In genomic region chr1:156520136-156520780, GRCm38 (mm10) we compare ENCODE assay signal across 26 mouse cellular contexts. TPM values are rescaled to one million over a fixed set of nuclear protein-coding genes. Genes with fewer than 3 reads are reported as not detected.
DNase-seq lines count a peak whose midpoint lies in the region; ATAC-seq and TF ChIP-seq lines count a peak whose summit lies in the region.
"Had no signal": no experiment of that assay in that cellular context is flagged by ENCODE, and none has a peak within 500 bp of the region (broad histone marks: within the 10 kb centered on the region; RNA-seq: fewer than 3 reads in every experiment).

No protein-coding gene starts in this region.

- intact Hi-C loops in left cerebral cortex, adult 2 months (cut with DNase I), result no loop called here

- peak; percentile 51; the same call in 1 of the 2 replicates for ATAC-seq in stomach, embryonic 14.5 days (ENCODE audit: insufficient number of reproducible peaks, insufficient read depth, low FRiP score, low read depth)
- ATAC-seq: forebrain, embryonic 15.5 days; midbrain, embryonic 16.5 days had no signal

- no peaks in the 10 kb centered on the region for H3K9me3 ChIP-seq in stomach, embryonic 14.5 days (ENCODE audit: control insufficient read depth, low read depth, low read length)
- H3K9me3 ChIP-seq: embryonic facial prominence, embryonic 13.5 days; forebrain, embryonic 10.5 days; forebrain, embryonic 15.5 days; G1E; heart, embryonic 13.5 days; hindbrain, embryonic 15.5 days; limb, embryonic 13.5 days; liver, embryonic 13.5 days; lung, embryonic 15.5 days; neural tube, embryonic 12.5 days had no signal

- DNase-seq in adrenal gland, adult 2 months, result peak; percentile 13
- DNase-seq in adrenal gland, postnatal 25 days, result no peak
- peak; percentile 35 for DNase-seq in ovary, adult 18-20 months (ENCODE audit: low spot score)
- DNase-seq in ovary, postnatal 14 days (ENCODE audit: low spot score), result no peak
- DNase-seq in left cerebral cortex, adult 2 months (ENCODE audit: extremely low spot score in 1 of 2, low spot score in 2 of 2), result no peak
- no peak for DNase-seq in retina, embryonic 14.5 days (ENCODE audit: low spot score)
- DNase-seq: adrenal gland, postnatal 14 days; cerebellum, adult 18-20 months; cerebellum, postnatal 10 days; heart, postnatal 10 days; liver, embryonic 13.5 days; right cerebral cortex, adult 18-20 months; thymus, postnatal 14 days had no signal

- H3K4me2 ChIP-seq in stomach, embryonic 14.5 days (replicated peaks; ENCODE audit: low read depth, low read length), result no peak overlapping the region
- H3K4me2 ChIP-seq: embryonic facial prominence, embryonic 13.5 days; forebrain, embryonic 15.5 days; heart, embryonic 13.5 days; hindbrain, embryonic 15.5 days; limb, embryonic 13.5 days; liver, embryonic 13.5 days; lung, embryonic 15.5 days; midbrain, embryonic 11.5 days; neural tube, embryonic 12.5 days had no signal

- WGBS in stomach, embryonic 14.5 days, result 58% methylated on average over 3 of the region's 3 CpGs

- no peaks in the 10 kb centered on the region for H3K36me3 ChIP-seq in stomach, embryonic 14.5 days (ENCODE audit: control insufficient read depth, insufficient read depth, low read length)
- H3K36me3 ChIP-seq: embryonic facial prominence, embryonic 13.5 days; forebrain, embryonic 10.5 days; forebrain, embryonic 15.5 days; G1E; heart, embryonic 13.5 days; hindbrain, embryonic 15.5 days; limb, embryonic 13.5 days; liver, embryonic 13.5 days; lung, embryonic 15.5 days; neural tube, embryonic 12.5 days had no signal

- H3K27ac ChIP-seq in stomach, embryonic 14.5 days (ENCODE audit: low read length), result no peak overlapping the region
- no peak overlapping the region for H3K27ac ChIP-seq in left cerebral cortex, adult 2 months
- H3K27ac ChIP-seq: embryonic facial prominence, embryonic 13.5 days; forebrain, embryonic 10.5 days; forebrain, embryonic 15.5 days; heart, embryonic 13.5 days; hindbrain, embryonic 15.5 days; layer of hippocampus, adult 2 months; limb, embryonic 13.5 days; liver, embryonic 13.5 days; lung, embryonic 15.5 days; neural tube, embryonic 12.5 days had no signal

- no peak overlapping the region for H3K9ac ChIP-seq in stomach, embryonic 14.5 days (replicated peaks; ENCODE audit: low read depth, low read length)
- H3K9ac ChIP-seq: embryonic facial prominence, embryonic 13.5 days; forebrain, embryonic 15.5 days; heart, embryonic 13.5 days; hindbrain, embryonic 15.5 days; limb, embryonic 13.5 days; liver, embryonic 13.5 days; lung, embryonic 15.5 days; neural tube, embryonic 12.5 days had no signal

- H3K27me3 ChIP-seq in stomach, embryonic 14.5 days (ENCODE audit: control insufficient read depth, insufficient read depth, low read length), result no peaks in the 10 kb centered on the region
- H3K27me3 ChIP-seq: embryonic facial prominence, embryonic 13.5 days; forebrain, embryonic 15.5 days; heart, embryonic 13.5 days; hindbrain, embryonic 15.5 days; limb, embryonic 13.5 days; liver, embryonic 13.5 days; lung, embryonic 15.5 days; neural tube, embryonic 12.5 days had no signal

- no peaks in the 10 kb centered on the region for H3K4me1 ChIP-seq in stomach, embryonic 14.5 days (ENCODE audit: control insufficient read depth, insufficient read depth, low read length)
- H3K4me1 ChIP-seq: embryonic facial prominence, embryonic 13.5 days; forebrain, embryonic 15.5 days; heart, embryonic 13.5 days; hindbrain, embryonic 15.5 days; limb, embryonic 13.5 days; liver, embryonic 13.5 days; neural tube, embryonic 12.5 days had no signal

- TF ChIP-seq CTCF in left cerebral cortex, adult 2 months (IDR thresholded peaks at IDR 0.05), result no peak

- H3K4me3 ChIP-seq in stomach, embryonic 14.5 days (ENCODE audit: low read depth, low read length), result no peak overlapping the region
- no peak overlapping the region for H3K4me3 ChIP-seq in left cerebral cortex, adult 2 months
- H3K4me3 ChIP-seq: embryonic facial prominence, embryonic 13.5 days; forebrain, embryonic 10.5 days; forebrain, embryonic 15.5 days; heart, embryonic 13.5 days; hindbrain, embryonic 15.5 days; layer of hippocampus, adult 2 months; limb, embryonic 13.5 days; liver, embryonic 13.5 days; lung, embryonic 15.5 days; neural tube, embryonic 12.5 days had no signal

RNA-seq across cellular contexts. Expression of gene Gm10031, which starts 3.6 kb away (rescaled TPM):
- total RNA-seq in adrenal gland, adult 2 months (2021), result 10 to 100 TPM; 37.5 to 44.6 TPM
- polyA plus RNA-seq in adrenal gland, adult 2 months (2012; rRNA removed), result 13.3 and 20.3 TPM in 2 replicates
- 36.1 and 38.0 TPM in 2 replicates for total RNA-seq in adrenal gland, postnatal 25 days (2021)
- 0.68 TPM in 1 of 2 replicates, not detected in the other for polyA plus RNA-seq in stomach, embryonic 14.5 days (2014; fragmentation: Nextera tagmentation; extraction: Ambion mirVana)
- 10 to 100 TPM; 43.3 to 44.5 TPM for total RNA-seq in left cerebral cortex, adult 2 months (2021)

RNA-seq across cellular contexts. Expression of gene Abl2, which starts 38.3 kb away (rescaled TPM):
- 10 to 100 TPM; 19.6 to 22.1 TPM for total RNA-seq in adrenal gland, adult 2 months (2021)
- 4.6 and 6.1 TPM in 2 replicates for polyA plus RNA-seq in adrenal gland, adult 2 months (2012; rRNA removed)
- 22.3 and 24.1 TPM in 2 replicates for total RNA-seq in adrenal gland, postnatal 25 days (2021)
- polyA plus RNA-seq in stomach, embryonic 14.5 days (2014; fragmentation: Nextera tagmentation; extraction: Ambion mirVana), result 6.8 and 6.9 TPM in 2 replicates
- 10 to 100 TPM; 63.5 to 73.9 TPM for total RNA-seq in left cerebral cortex, adult 2 months (2021)

RNA-seq across cellular contexts. Expression of gene Soat1, which starts 46.1 kb away (rescaled TPM):
- total RNA-seq in adrenal gland, adult 2 months (2021), result 1,000 to 10,000 TPM; 1,258 to 1,398 TPM
- 116 and 185 TPM in 2 replicates for polyA plus RNA-seq in adrenal gland, adult 2 months (2012; rRNA removed)
- total RNA-seq in adrenal gland, postnatal 25 days (2021), result 728 and 1,057 TPM in 2 replicates
- polyA plus RNA-seq in stomach, embryonic 14.5 days (2014; fragmentation: Nextera tagmentation; extraction: Ambion mirVana), result 50.0 and 51.6 TPM in 2 replicates
- 10 to 100 TPM; 40.8 to 48.5 TPM for total RNA-seq in left cerebral cortex, adult 2 months (2021)

Comparison
In these comparisons a context has a peak if more than half of its experiments do, and no peak if none do; other contexts are left out.
1. DNase-seq: peak in adrenal gland, adult 2 months (single experiment) and ovary, adult 18-20 months (single experiment); none in adrenal gland, postnatal 25 days (single experiment), ovary, postnatal 14 days (single experiment), left cerebral cortex, adult 2 months (0 of 2) and retina, embryonic 14.5 days (single experiment).
2. RNA of gene Soat1, which starts 46.1 kb away (total RNA-seq): 1,258 to 1,398 TPM in adrenal gland, adult 2 months and 728 to 1,057 TPM in adrenal gland, postnatal 25 days; 40.8 to 48.5 TPM in left cerebral cortex, adult 2 months; every median in the first group is over 10 times any median in the second.